Mouse (Mus musculus) ES-Bruce4 (cell line): Measurements from ENCODE around the gene Frs2.

Experiments used
- CTCF ChIP-seq: IDR thresholded peaks from one replicate; pipeline ENCODE4 v1.8.1; 2011; ENCODE audit warnings: low read depth, low read length
- EP300 ChIP-seq: IDR thresholded peaks from 2 replicates; pipeline ENCODE4 v1.6.1; 2011; ENCODE audit warnings: low read depth, low read length; ENCODE audit not compliant: insufficient read depth
- POLR2A ChIP-seq: IDR thresholded peaks from one replicate; pipeline ENCODE4 v1.8.1; 2011; ENCODE audit warnings: low read length; ENCODE audit not compliant: insufficient read depth

- TF ChIP-seq CTCF (no peak), POLR2A (no peak), EP300 (no peak)
These were observed 44.3 kb downstream of the Frs2 start for GRCm38 (mm10) chr10:117103854-117104598.
